Mouse (Mus musculus) cortical plate, adult 2 months (tissue): ENCODE results near the gene Hist1h2ac.

Experiments
- CTCF ChIP-seq: fragments of 200-500 bp; IDR thresholded peaks from 2 replicates; pipeline ENCODE4 v1.5.1; 2011; ENCODE audit warnings: mild to moderate bottlenecking, control low read depth, low read length; ENCODE audit not compliant: insufficient read depth; ENCODE audit errors: extremely low read depth
- POLR2A ChIP-seq: fragments of 200-500 bp; IDR thresholded peaks from 2 replicates; pipeline ENCODE4 v1.6.1; 2011; ENCODE audit warnings: mild to moderate bottlenecking, low read length, control low read depth; ENCODE audit not compliant: insufficient read depth; ENCODE audit errors: extremely low read depth

DNA sequence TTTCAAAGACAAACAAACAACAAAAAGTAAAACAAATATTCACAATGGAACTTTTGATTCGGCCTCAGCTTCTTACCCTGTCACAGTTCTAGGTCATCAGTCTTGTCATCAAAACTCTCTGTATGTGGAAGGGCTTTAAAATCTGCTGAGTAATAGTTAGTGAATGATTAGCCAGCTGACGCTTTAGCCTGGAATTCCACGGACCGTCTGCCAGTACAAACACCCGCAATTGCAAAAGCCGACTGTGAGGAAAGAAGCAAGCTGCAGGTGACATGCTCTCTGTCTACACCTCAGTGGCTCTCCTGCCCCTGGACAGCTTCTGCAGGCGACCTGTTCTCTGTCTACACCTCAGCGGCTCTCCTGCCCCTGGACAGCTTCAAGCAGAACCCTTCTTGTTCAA, 46.7 kb upstream of the Hist1h2ac start:
- TF ChIP-seq CTCF (no peak), POLR2A (no peak)
